Mouse (Mus musculus) liver, embryonic 15.5 days (tissue): ENCODE data around the gene Zmynd15. TPM values are rescaled to one million over a fixed set of nuclear protein-coding genes. Genes with fewer than 3 reads are reported as not detected.

Experiments
- ATAC-seq: fragments of 200-750 bp; cut with Nextera tagmentation; 2 replicates; pipeline ENCODE4 v1.8.0; 2017; ENCODE audit warnings: moderate number of reproducible peaks, mild to moderate bottlenecking, moderate library complexity; ENCODE audit not compliant: insufficient read depth
- H3K27ac ChIP-seq: fragments of 300-500 bp; sonication (generic); replicated peaks from 2 replicates; pipeline ENCODE4 v1.5.1; 2015; ENCODE audit warnings: mild to moderate bottlenecking, inconsistent platforms
- H3K27me3 ChIP-seq: fragments of 300-500 bp; sonication (generic); 2 replicates; pipeline ENCODE4 v1.6.1; 2015; ENCODE audit warnings: mild to moderate bottlenecking, inconsistent platforms
- H3K36me3 ChIP-seq: fragments of 300-500 bp; sonication (generic); replicated peaks from 2 replicates; pipeline ENCODE4 v1.6.1; 2015; ENCODE audit warnings: moderate library complexity, mild to moderate bottlenecking, inconsistent platforms
- H3K4me1 ChIP-seq: fragments of 300-500 bp; sonication (generic); replicated peaks from 2 replicates; pipeline ENCODE4 v1.6.1; 2015; ENCODE audit warnings: inconsistent platforms
- H3K4me2 ChIP-seq: fragments of 300-500 bp; sonication (generic); 2 replicates; pipeline ENCODE4 v1.6.1; 2015; ENCODE audit warnings: moderate library complexity, mild to moderate bottlenecking, inconsistent platforms
- H3K4me3 ChIP-seq: fragments of 300-500 bp; sonication (generic); replicated peaks from 2 replicates; pipeline ENCODE4 v1.5.1; 2015; ENCODE audit warnings: mild to moderate bottlenecking, inconsistent platforms
- H3K9ac ChIP-seq: fragments of 300-500 bp; sonication (generic); 2 replicates; pipeline ENCODE4 v1.6.1; 2015; ENCODE audit warnings: moderate library complexity, mild to moderate bottlenecking, inconsistent platforms
- H3K9me3 ChIP-seq: fragments of 300-500 bp; sonication (generic); replicated peaks from 2 replicates; pipeline ENCODE4 v1.6.1; 2016; ENCODE audit warnings: inconsistent platforms
- WGBS: fragments of 180-500 bp; shearing (Covaris S2); methylation state at CpG from one replicate; pipeline ENCODE4 v1.1.7; 2015; ENCODE audit warnings: mixed read lengths; ENCODE audit not compliant: insufficient replicate concordance; 5-methylcytosine and 5-hydroxymethylcytosine counted together
- polyA plus RNA-seq: library from polyadenylated mRNA; unstranded; fragments of >200 nt; fragmentation: Nextera tagmentation; extraction: Ambion mirVana; gene quantifications from 2 replicates; pipeline ENCODE4 v1.2.1, GENCODE M21; 2015

The Zmynd15 gene
- polyA plus RNA-seq, 1 experiment from 2014 or later = 0.22 TPM

DNA sequence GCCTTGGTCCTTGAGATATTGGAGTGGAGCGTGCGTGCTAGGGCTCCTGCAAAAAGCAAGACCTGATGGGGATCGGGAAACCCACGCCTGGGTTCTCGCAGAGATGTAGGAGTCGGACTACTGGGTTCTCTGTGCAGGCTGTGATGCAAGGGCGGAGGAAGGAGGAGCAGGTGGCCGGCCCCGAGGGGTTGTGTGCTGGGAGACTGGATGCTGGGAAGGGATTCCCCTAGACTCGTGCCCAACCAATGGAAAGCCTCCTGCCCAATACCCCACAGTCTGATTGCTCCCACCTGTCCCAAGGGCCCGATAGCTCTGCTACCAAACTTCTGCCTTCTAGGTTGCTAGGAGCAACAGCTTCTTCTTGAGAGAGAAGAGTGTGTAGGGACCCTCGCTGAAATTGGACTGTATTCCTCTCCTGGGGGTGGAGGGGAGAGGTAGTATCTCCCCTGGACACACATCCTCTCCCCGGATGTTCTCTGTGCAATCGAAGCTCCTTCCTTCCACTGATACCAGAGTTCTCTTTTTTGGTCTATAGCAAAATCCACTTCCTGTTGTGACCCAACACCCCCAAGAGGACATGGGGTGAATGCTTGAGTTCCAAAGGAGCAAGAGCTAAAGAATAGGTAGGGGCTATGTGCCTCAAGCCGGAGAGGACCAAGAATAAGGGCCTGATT is 26.2 kb upstream of the Zmynd15 start:
- peak overlapping the region; percentile 84 for H3K27ac ChIP-seq
- peaks cover 25% of the 10 kb centered on the region for H3K36me3 ChIP-seq
- peak; percentile 10 for ATAC-seq
- peaks cover 57% of the 10 kb centered on the region for H3K4me1 ChIP-seq
- H3K4me3 ChIP-seq = peak overlapping the region; percentile 78
- under 1% methylated on average over 15 of the region's 15 CpGs for WGBS
- no peaks in the 10 kb centered on the region for H3K27me3 ChIP-seq
- H3K9ac ChIP-seq = peak overlapping the region; percentile 79
- peak overlapping the region; percentile 98 for H3K4me2 ChIP-seq
- H3K9me3 ChIP-seq = no peaks in the 10 kb centered on the region

DNA sequence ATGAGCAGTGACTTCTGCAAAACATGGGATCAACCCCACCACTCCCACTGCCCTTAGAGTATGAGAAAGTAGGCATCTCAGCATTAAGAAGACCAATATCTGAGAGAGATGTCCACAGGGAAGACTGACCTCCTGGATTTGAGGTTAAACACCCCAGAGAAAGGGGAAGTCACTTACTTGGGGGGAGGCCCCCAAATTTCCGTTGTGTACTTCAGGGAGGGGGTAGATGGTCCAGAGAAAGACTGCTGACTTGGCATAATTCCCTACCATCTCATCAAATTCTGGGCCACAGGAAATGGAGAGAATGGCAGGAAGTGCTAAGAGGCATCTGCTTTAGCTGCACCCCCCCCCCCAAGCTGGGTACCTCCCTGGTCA is 25.7 kb upstream of the Zmynd15 start:
- 14% methylated on average over 1 of the region's 1 CpGs for WGBS
- no peaks in the 10 kb centered on the region for H3K9me3 ChIP-seq
- H3K4me3 ChIP-seq = peak overlapping the region; percentile 78
- no peak overlapping the region; the same call in 1 of the 2 replicates for H3K9ac ChIP-seq
- peak overlapping the region; percentile 84 for H3K27ac ChIP-seq
- no peaks in the 10 kb centered on the region for H3K27me3 ChIP-seq
- H3K4me1 ChIP-seq = peaks cover 57% of the 10 kb centered on the region
- peak overlapping the region; percentile 98 for H3K4me2 ChIP-seq
- no peak for ATAC-seq
- H3K36me3 ChIP-seq = peaks cover 30% of the 10 kb centered on the region

DNA sequence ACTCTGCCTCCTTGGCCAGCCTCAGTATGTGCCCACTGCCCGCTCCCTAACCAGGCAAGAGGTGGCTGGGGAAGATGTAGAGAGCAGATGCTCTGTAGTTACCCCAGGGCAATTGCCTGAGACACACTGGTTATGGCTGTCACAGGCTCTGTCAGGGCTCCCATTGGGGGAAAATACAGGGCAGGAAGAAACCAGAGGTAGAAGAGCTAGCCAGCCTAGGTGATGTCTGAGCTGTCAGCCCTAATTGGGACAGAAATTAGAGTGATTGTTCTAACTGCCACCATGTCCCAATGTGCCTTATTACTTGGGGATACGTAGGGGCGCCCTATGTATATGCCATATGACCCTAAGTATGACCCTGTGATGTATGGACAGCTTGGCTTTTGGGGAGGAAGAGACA is 25.3 kb upstream of the Zmynd15 start:
- no peak for ATAC-seq
- no peaks in the 10 kb centered on the region for H3K27me3 ChIP-seq
- WGBS = 71% methylated on average over 3 of the region's 3 CpGs
- peak overlapping the region; percentile 78 for H3K4me3 ChIP-seq
- no peaks in the 10 kb centered on the region for H3K9me3 ChIP-seq
- H3K27ac ChIP-seq = peak overlapping the region; percentile 84; the same call in 1 of the 2 replicates
- H3K9ac ChIP-seq = no peak overlapping the region; the same call in 1 of the 2 replicates
- peak overlapping the region; percentile 98 for H3K4me2 ChIP-seq
- H3K4me1 ChIP-seq = peaks cover 57% of the 10 kb centered on the region
- peaks cover 34% of the 10 kb centered on the region for H3K36me3 ChIP-seq

DNA sequence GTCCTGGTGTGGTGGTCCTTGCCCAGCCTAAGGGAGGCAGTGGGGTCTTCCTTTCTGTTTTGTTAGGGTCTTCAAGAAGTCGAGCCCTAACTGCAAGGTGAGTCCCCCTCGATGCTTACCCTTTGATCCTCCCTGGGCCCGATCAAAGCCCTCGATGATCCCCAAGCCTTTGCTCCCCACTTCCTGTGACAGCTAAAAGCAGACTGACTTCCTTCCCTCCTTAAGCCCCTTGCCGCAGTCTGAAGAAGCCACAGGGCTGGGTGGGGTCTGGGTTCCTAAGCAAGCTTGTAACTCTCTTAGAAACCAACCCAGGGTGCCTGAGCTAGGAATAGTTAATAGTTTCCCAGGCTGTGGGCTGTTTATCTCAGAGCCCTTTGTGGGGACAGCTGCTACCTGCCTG is 23.8 kb upstream of the Zmynd15 start:
- peaks cover 49% of the 10 kb centered on the region for H3K36me3 ChIP-seq
- H3K9ac ChIP-seq = no peak overlapping the region; the same call in 1 of the 2 replicates
- H3K27ac ChIP-seq = no peak overlapping the region
- ATAC-seq = no peak
- H3K9me3 ChIP-seq = no peaks in the 10 kb centered on the region
- whole genome bisulfite sequencing = 10% methylated on average over 5 of the region's 5 CpGs
- peak overlapping the region; percentile 98 for H3K4me2 ChIP-seq
- H3K4me1 ChIP-seq = peaks cover 61% of the 10 kb centered on the region
- H3K4me3 ChIP-seq = peak overlapping the region; percentile 10
- H3K27me3 ChIP-seq = no peaks in the 10 kb centered on the region

DNA sequence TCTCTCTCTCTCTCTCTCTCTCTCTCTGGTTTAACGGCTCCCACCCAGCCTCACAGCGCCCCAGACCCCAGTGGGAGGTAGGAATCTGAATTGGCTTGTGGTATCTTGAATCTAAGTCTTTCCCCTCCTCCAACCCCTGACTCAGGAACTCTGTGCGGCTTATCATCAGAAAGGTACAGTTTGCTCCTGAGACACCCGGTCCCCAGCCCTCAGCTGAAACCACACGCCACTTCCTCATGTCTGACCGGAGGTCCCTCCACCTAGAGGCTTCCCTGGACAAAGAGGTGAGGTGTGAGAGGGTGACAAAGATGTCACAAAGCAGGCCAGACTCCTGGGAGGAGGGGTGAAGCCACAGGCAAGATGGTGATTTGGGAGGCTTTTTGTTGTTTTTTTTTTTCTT is 21.8 kb upstream of the Zmynd15 start:
- ATAC-seq = no peak
- Histone ChIP-seq H3K4me1 (peaks cover 62% of the 10 kb centered on the region), H3K4me2 (no peak overlapping the region), H3K9ac (no peak overlapping the region), H3K4me3 (no peak overlapping the region), H3K27me3 (no peaks in the 10 kb centered on the region), H3K9me3 (no peaks in the 10 kb centered on the region), H3K36me3 (peaks cover 56% of the 10 kb centered on the region), H3K27ac (no peak overlapping the region)
- WGBS = 31% methylated on average over 6 of the region's 6 CpGs

DNA sequence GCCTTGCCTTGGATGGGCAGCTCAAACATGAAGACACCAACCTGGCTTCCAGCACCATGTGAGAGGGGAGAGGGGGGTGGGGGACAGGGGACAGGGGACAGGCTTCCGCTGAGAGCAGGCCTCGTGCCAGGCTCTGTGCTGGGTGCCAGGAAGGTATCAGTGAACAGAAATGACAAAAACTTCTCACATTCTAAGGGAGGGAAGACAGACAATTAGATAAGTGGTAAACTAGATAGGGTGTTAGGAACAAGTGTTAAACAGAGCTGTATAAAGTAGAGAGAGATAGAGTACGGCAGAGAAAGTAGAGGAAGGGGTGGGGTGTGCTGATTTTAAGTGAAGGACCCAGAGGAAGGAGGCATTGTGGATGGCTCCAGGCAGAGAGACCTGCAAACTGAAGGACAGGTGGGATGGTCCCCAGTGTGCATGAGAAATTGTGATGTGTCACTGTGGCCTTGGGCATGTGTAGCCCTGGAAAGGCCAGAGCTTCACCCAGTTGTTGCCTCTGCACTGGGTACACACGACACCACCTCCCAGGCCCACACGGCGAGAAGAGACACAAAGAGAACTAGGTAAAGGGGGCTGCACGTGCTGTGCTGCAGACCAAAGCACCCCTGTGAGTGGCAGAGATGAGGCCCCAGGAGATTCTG is 20.4 kb upstream of the Zmynd15 start:
- Histone ChIP-seq H3K9me3 (no peaks in the 10 kb centered on the region), H3K4me3 (no peak overlapping the region), H3K4me2 (no peak overlapping the region), H3K27me3 (no peaks in the 10 kb centered on the region), H3K36me3 (peaks cover 56% of the 10 kb centered on the region), H3K27ac (no peak overlapping the region), H3K9ac (no peak overlapping the region), H3K4me1 (peaks cover 48% of the 10 kb centered on the region)
- 61% methylated on average over 7 of the region's 7 CpGs for WGBS
- no peak for ATAC-seq

DNA sequence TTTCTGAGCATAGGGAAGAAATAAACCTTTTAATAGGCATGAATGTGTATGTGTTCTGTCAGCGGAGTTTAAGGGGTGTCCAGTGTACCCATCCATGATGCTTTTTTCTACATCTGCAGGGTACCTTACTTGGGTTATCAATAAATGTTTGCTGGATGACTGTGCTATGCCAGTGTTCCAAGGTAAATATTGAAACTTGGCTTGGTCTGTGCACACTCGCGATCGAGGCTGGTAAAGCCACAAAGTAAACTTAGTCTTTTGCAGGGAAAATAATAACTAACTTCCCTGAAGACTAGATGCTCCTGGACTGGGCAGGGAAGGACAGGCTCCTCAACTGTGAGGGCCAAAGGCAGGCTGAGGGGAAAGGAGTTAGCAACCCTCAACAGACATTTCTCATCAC is 18.6 kb upstream of the Zmynd15 start:
- Histone ChIP-seq H3K4me3 (no peak overlapping the region), H3K4me2 (no peak overlapping the region), H3K9me3 (no peaks in the 10 kb centered on the region), H3K4me1 (peaks cover 36% of the 10 kb centered on the region), H3K27ac (no peak overlapping the region), H3K36me3 (peaks cover 55% of the 10 kb centered on the region), H3K9ac (no peak overlapping the region), H3K27me3 (no peaks in the 10 kb centered on the region)
- 70% methylated on average over 4 of the region's 4 CpGs for WGBS
- ATAC-seq = no peak

DNA sequence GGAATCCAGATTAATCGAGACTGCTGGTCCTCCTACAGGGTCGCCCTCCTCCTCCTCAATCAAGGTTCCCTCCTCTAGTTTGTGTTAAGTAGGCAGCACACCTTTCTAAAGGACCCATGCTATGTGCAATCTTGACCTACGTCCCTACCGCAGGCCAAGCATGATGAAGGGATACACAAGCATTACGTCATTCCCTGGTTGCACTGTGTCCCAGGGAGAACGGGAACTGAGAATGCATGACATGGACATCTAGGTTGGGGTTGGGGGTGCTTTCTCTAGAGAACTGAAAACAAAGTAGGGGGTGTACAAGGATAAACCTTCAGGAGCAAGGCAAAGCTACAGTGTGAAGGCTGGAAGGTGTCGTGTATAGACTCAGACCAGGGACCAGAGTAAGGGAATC is 17.4 kb upstream of the Zmynd15 start:
- H3K4me2 ChIP-seq = no peak overlapping the region
- 65% methylated on average over 7 of the region's 7 CpGs for WGBS
- H3K9ac ChIP-seq = no peak overlapping the region
- H3K4me3 ChIP-seq = no peak overlapping the region
- H3K27ac ChIP-seq = no peak overlapping the region
- H3K4me1 ChIP-seq = peaks cover 36% of the 10 kb centered on the region
- ATAC-seq = no peak
- no peaks in the 10 kb centered on the region for H3K27me3 ChIP-seq
- H3K9me3 ChIP-seq = no peaks in the 10 kb centered on the region
- H3K36me3 ChIP-seq = peaks cover 42% of the 10 kb centered on the region

DNA sequence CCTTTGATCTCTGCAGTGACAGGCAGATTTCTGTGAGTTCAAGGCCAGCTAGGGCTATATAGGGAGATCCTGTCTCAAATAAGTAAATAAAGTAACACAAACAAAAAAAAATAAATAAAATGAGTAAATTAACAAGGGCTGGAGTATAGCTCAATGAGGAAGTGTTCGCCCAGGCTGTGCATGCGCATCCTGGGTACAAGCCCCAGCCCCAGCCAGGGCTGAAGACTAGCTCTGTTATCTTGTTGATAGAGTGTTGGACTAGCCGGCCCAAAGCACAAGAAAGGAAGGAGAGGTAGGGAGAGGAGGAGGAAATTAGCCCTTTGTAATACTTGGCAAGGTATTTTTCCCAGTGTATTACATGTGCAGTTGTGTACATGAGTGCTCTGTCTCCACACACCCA is 15.3 kb upstream of the Zmynd15 start:
- WGBS = 54% methylated on average over 3 of the region's 3 CpGs
- H3K4me1 ChIP-seq = peaks cover 37% of the 10 kb centered on the region

DNA sequence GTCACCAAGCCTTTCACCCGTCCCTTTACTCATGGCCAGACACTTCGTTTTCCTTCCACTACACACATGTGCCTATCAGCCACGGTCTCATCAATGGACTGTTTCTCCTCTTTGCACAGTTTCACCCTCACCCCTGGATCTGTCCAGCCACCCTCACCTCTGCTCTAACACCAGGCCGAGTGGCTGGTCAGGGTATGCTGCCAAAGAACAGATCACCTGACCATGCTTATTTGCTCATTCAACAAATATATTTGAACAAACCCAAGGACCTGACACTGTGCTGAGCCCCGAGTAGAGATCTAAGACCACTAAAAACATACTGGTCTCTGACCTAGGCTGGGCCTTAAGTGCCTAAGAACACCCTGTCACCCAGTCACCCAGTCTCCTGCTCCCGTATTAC is 14.6 kb upstream of the Zmynd15 start:
- Histone ChIP-seq H3K9ac (no peak overlapping the region), H3K4me2 (no peak overlapping the region), H3K4me1 (peaks cover 37% of the 10 kb centered on the region), H3K4me3 (no peak overlapping the region), H3K36me3 (peaks cover 14% of the 10 kb centered on the region), H3K27me3 (no peaks in the 10 kb centered on the region), H3K27ac (no peak overlapping the region), H3K9me3 (no peaks in the 10 kb centered on the region)
- WGBS = 47% methylated on average over 6 of the region's 6 CpGs
- ATAC-seq = peak; percentile 74

More for the DNA sequence above, 15.3 kb upstream of the Zmynd15 start:
- Histone ChIP-seq H3K27ac (0 out of 2 replicates have a peak overlapping the region, but pooled peaks have one; percentile 29), H3K9me3 (no peaks in the 10 kb centered on the region), H3K4me3 (no peak overlapping the region), H3K27me3 (no peaks in the 10 kb centered on the region), H3K9ac (no peak overlapping the region), H3K36me3 (peaks cover 22% of the 10 kb centered on the region), H3K4me2 (no peak overlapping the region)
- no peak for ATAC-seq

DNA sequence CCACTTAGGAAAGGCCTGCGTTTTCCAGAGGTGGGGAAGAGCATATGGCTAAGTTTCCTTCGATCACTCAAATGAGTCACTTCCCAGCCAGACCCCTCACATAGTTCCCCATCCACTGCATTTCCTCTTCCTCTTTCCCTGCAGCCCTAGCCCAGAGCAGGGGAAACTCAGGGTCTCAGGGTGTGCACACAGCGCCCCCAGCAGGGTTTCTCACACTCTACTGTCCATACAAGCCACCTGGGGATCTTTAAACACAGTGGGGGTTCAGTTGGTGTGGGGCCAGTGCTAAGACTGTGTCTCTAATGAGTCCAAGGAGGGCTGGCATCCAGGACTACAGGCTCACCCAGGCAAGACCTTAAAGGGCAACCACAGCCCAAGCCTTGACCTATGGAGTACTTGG is 12.5 kb upstream of the Zmynd15 start:
- H3K4me3 ChIP-seq = no peak overlapping the region
- no peaks in the 10 kb centered on the region for H3K36me3 ChIP-seq
- H3K27me3 ChIP-seq = no peaks in the 10 kb centered on the region
- ATAC-seq = no peak
- no peak overlapping the region for H3K9ac ChIP-seq
- no peaks in the 10 kb centered on the region for H3K9me3 ChIP-seq
- WGBS = 17% methylated on average over 3 of the region's 3 CpGs
- H3K4me1 ChIP-seq = peaks cover 31% of the 10 kb centered on the region
- H3K4me2 ChIP-seq = no peak overlapping the region
- peak overlapping the region; percentile 24; the same call in 1 of the 2 replicates for H3K27ac ChIP-seq
